Mouse (Mus musculus): ENCODE measurements at regions not wholly inside any gene's neighbourhood (a gene's known extent, or its start where the extent isn't known, plus 50 kb on each side); places are given as distances from the start of the nearest gene placed in this dataset.

DNA sequence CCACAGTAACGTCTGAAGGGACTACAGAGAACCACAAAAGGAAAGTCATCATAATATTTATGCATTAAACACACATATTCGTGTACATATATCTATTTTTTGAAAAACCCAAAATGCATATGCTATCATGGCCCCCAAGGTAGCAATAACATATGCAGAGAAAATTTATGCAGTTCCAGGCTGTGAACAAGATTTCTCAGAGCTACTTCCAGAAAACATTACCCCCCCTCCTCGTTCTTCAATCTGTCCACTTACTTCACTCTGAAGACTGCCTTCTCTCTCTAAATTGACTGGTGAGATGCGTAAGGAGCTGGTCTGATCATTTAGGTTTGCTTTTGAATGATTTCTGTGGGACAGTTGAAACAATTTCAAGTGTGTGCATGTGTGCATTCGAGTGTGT is 369.3 kb upstream of the Zeb2 start:
- WGBS: 89% methylated on average over 5 of the region's 5 CpGs
- H3K4me1 ChIP-seq (replicated peaks): no peaks in the 10 kb centered on the region; the same call in 1 of the 2 replicates
- H3K27ac ChIP-seq: no peak overlapping the region
- no peaks in the 10 kb centered on the region for H3K36me3 ChIP-seq
- no peak for DNase-seq (ENCODE audit: low spot score)
- H3K4me3 ChIP-seq: no peak overlapping the region
- no peaks in the 10 kb centered on the region for H3K27me3 ChIP-seq (ENCODE audit: insufficient read depth, poor library complexity, severe bottlenecking)
- no peaks in the 10 kb centered on the region for H3K9me3 ChIP-seq

DNA sequence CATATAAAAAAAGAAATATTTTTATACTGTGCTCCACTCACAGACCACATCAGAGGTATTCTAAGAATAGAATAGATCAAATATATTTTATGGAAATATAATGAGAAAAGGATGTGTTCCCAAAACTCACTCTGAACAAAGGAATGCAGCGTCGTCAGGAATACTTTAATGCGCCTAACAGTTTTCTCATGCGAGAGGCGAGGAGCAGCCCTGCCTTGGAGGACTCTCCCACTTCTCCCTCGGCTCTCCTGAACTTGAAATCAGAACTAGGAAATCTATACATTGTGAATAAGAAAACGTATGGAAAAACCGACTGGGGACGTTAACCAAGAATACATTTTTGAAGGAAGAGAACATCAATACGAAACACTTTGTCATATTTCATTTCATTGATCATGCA is 368.3 kb upstream of the Zeb2 start:
- Histone ChIP-seq H3K27me3 (ENCODE audit: insufficient read depth, poor library complexity, severe bottlenecking) (no peaks in the 10 kb centered on the region), H3K36me3 (no peaks in the 10 kb centered on the region), H3K4me3 (no peak overlapping the region), H3K27ac (no peak overlapping the region), H3K9me3 (no peaks in the 10 kb centered on the region), H3K4me1 (replicated peaks) (no peaks in the 10 kb centered on the region; the same call in 1 of the 2 replicates)
- no peak for DNase-seq (ENCODE audit: low spot score)
- 77% methylated on average over 10 of the region's 10 CpGs for WGBS

DNA sequence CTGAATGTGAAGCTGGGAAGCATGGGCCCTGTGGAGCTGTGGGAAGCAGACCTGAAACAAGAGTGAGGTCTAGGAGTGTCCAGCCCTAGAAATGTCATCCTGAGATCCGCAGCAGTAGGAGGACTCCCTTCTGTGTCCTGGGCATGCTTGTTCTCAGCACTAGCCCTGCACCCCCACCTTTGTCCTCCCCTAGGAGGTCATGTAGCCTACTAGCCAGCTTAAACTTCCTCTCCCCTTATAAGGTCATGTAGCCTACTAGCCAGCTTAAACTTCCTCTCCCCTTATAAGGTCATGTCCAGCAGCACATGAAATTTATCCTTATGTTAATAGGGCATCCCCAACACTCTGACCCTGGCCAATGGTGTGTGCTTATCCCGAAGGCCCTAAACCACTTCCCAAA is 363.5 kb upstream of the Zeb2 start:
- no peaks in the 10 kb centered on the region for H3K36me3 ChIP-seq
- H3K4me1 ChIP-seq (replicated peaks): no peaks in the 10 kb centered on the region; the same call in 1 of the 2 replicates
- WGBS: 77% methylated on average over 2 of the region's 2 CpGs
- no peak overlapping the region for H3K4me3 ChIP-seq
- no peak for DNase-seq (ENCODE audit: low spot score)
- H3K27me3 ChIP-seq (ENCODE audit: insufficient read depth, poor library complexity, severe bottlenecking): no peaks in the 10 kb centered on the region
- H3K27ac ChIP-seq: no peak overlapping the region
- H3K9me3 ChIP-seq: no peaks in the 10 kb centered on the region

DNA sequence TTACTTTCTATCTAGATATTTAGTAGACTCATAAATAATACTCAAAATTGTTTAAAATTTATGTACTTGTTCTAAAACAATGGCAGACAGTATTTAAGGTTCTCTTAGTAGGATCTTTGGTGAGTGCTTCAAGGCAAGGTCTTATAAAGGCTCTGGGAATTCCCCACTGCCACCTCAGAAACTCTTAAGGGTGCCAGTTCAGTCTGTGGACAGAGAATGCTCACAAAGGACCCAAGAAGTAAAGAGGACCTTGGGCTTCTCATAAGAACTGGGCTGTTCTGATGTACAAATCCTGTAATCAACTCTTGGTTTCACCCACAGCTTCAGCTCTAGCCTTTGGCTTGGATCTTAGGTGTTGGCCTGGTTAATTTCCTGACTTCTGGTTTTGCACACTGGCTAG is 358.8 kb upstream of the Zeb2 start:
- Histone ChIP-seq H3K36me3 (no peaks in the 10 kb centered on the region), H3K27me3 (ENCODE audit: insufficient read depth, poor library complexity, severe bottlenecking) (no peaks in the 10 kb centered on the region), H3K4me3 (no peak overlapping the region), H3K27ac (no peak overlapping the region), H3K4me1 (replicated peaks) (no peaks in the 10 kb centered on the region), H3K9me3 (no peaks in the 10 kb centered on the region)
- DNase-seq (ENCODE audit: low spot score): no peak

DNA sequence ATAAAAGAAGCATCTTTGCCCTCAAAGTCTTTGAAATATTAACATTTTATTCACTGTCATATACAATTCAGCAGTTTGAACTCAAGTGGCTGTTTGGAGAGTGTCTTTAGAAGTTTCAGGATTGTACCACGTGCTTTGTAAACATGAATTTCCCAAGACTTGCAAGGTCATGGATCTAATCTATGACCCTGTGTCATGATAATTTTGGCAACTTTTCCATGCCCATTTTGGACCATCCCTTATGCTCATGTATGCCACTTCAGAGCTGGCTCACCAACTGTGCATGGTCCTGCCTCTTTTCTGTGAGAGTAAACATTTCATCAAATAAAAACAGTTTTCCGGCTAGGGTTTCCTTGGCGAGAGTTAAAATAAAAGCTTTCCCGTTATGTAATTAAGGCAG is 347.1 kb upstream of the Zeb2 start:
- H3K36me3 ChIP-seq: no peaks in the 10 kb centered on the region
- H3K9me3 ChIP-seq: no peaks in the 10 kb centered on the region
- 90% methylated on average over 4 of the region's 4 CpGs for WGBS
- DNase-seq (ENCODE audit: low spot score): no peak
- no peaks in the 10 kb centered on the region for H3K4me1 ChIP-seq (replicated peaks)
- no peak overlapping the region for H3K27ac ChIP-seq
- no peaks in the 10 kb centered on the region for H3K27me3 ChIP-seq (ENCODE audit: insufficient read depth, poor library complexity, severe bottlenecking)
- H3K4me3 ChIP-seq: no peak overlapping the region

DNA sequence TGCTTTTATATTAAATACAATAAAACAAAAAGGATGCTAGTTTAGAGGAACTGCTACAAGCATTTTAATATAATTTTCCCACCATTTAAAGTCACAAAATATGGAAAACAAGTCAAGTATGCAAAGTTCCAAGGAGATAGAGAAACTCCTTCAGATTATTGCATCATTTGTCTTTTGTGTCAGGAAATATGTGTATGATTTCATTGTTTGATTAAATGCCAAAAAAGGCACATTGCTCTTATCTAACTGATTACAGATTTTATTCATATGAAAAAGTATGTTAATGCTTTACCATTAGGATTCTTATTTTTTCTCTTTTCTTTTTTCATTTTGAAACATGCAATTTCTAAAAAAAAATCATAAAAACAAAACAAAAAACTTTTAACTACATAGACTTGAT is 342.2 kb upstream of the Zeb2 start:
- H3K27me3 ChIP-seq (ENCODE audit: insufficient read depth, poor library complexity, severe bottlenecking): no peaks in the 10 kb centered on the region

DNA sequence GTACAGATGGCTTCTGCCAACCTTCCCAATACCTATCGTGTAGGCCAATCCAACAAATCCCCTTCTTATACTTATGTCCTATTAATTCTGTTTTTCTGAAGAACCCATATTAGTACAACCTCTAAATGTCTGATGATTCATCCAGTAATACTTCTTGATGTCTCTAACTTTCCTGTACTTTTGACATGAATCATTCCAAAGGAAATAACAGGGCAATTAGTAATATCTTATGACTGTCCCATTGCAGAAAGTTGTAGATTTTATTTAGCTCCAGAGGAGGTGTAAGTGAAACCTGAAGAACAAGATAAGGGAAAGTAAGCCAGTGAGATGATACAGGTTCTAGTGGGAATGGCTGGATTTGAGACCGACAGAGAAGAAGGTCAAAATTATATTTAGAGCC is 337.6 kb upstream of the Zeb2 start:
- H3K27me3 ChIP-seq (ENCODE audit: insufficient read depth, poor library complexity, severe bottlenecking): no peaks in the 10 kb centered on the region
- H3K36me3 ChIP-seq: no peaks in the 10 kb centered on the region
- WGBS: 91% methylated on average over 2 of the region's 2 CpGs
- no peak overlapping the region for H3K4me3 ChIP-seq
- H3K4me1 ChIP-seq (replicated peaks): no peaks in the 10 kb centered on the region
- no peak for DNase-seq (ENCODE audit: low spot score)
- no peaks in the 10 kb centered on the region for H3K9me3 ChIP-seq
- H3K27ac ChIP-seq: no peak overlapping the region

More for the DNA sequence above, 342.2 kb upstream of the Zeb2 start:
- Histone ChIP-seq H3K4me3 (no peak overlapping the region), H3K36me3 (no peaks in the 10 kb centered on the region), H3K4me1 (replicated peaks) (no peaks in the 10 kb centered on the region), H3K9me3 (no peaks in the 10 kb centered on the region), H3K27ac (no peak overlapping the region)
- DNase-seq (ENCODE audit: low spot score): no peak

DNA sequence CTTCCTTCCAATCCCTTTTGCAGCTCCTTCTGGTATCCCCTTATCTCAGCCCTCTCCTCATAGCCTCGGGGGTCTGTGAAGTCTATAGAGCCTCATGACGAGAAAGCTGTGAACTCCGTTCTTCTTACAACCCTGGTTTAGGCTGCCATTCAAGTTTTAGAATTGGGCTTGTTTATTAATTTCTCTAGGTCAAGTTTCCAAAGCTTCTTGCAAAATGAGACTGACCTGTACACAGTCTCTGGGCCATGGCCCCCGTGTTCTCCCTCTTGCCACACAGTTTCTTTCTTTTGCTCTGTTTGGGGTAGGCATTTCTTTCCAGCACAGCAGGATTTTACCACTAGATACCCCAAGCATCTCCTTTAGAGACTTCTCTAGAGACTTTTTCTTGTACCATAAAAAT is 322.0 kb upstream of the Zeb2 start:
- no peak overlapping the region for H3K4me3 ChIP-seq
- WGBS: 70% methylated on average over 4 of the region's 4 CpGs
- H3K9me3 ChIP-seq: no peaks in the 10 kb centered on the region
- peaks cover 11% of the 10 kb centered on the region; the same call in 1 of the 2 replicates for H3K4me1 ChIP-seq (replicated peaks)
- H3K36me3 ChIP-seq: no peaks in the 10 kb centered on the region
- DNase-seq (ENCODE audit: low spot score): no peak
- no peaks in the 10 kb centered on the region for H3K27me3 ChIP-seq (ENCODE audit: insufficient read depth, poor library complexity, severe bottlenecking)
- H3K27ac ChIP-seq: no peak overlapping the region

DNA sequence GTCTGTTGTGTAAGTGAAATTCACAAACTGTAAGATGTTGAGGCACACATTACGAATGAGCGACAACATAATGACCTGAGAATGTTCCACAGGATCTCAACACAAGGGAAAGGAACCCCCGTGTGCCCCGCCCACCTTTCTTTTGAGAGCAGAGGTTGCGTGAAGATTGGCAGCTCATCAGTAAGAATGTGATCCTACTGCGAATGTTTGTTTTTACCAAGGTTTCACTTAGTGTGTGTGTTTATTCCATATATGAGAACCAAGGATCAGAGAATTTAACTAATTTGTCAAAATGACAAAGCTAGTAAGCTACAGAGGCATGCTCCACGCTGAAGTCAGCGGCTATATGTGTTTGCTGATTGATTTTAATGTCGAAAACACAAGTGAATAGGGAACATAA is 321.5 kb upstream of the Zeb2 start:
- 71% methylated on average over 9 of the region's 9 CpGs for WGBS
- H3K4me1 ChIP-seq (replicated peaks): peaks cover 11% of the 10 kb centered on the region; the same call in 1 of the 2 replicates
- no peaks in the 10 kb centered on the region for H3K36me3 ChIP-seq
- H3K27me3 ChIP-seq (ENCODE audit: insufficient read depth, poor library complexity, severe bottlenecking): no peaks in the 10 kb centered on the region
- no peaks in the 10 kb centered on the region for H3K9me3 ChIP-seq
- H3K27ac ChIP-seq: no peak overlapping the region
- DNase-seq (ENCODE audit: low spot score): no peak
- H3K4me3 ChIP-seq: no peak overlapping the region

DNA sequence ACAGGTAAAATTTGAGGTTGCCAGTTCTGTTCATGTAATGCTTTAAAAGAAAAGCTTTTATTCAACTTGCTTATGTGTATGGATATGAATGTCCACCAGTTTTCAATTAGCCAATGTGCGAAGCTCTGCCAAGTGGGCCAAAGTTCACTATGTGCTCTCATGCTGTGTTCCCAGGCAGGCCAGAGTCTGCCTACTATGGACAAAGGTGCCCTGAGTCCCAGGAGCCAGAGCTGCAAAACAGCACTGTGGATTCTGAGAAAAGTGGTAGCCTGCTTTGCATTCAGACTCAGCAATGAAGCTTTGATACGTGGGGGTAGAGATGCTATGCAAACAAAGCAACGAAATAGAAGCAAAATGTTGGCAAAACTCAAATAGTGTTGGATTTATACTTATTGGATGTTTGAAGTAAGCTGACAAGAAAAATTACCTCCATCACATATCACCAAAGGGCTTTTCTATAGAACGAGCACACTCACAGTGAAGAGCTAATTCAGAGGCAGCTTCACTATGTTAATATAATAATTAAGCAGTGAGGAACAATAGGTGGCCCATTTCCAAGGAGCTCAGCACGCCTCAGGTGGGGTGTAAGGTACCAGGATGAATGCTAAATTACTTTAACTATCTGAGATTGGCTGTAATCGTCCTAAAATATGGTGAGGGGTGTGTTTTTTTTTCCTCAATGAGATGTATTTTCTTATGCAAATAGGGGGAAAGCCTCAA is 318.2 kb upstream of the Zeb2 start:
- 77% methylated on average over 6 of the region's 6 CpGs for whole genome bisulfite sequencing
- Histone ChIP-seq H3K36me3 (no peaks in the 10 kb centered on the region), H3K4me3 (no peak overlapping the region), H3K27ac (no peak overlapping the region), H3K27me3 (ENCODE audit: insufficient read depth, poor library complexity, severe bottlenecking) (no peaks in the 10 kb centered on the region), H3K9me3 (no peaks in the 10 kb centered on the region), H3K4me1 (replicated peaks) (peaks cover 11% of the 10 kb centered on the region; the same call in 1 of the 2 replicates)
- DNase-seq (ENCODE audit: low spot score): no peak

DNA sequence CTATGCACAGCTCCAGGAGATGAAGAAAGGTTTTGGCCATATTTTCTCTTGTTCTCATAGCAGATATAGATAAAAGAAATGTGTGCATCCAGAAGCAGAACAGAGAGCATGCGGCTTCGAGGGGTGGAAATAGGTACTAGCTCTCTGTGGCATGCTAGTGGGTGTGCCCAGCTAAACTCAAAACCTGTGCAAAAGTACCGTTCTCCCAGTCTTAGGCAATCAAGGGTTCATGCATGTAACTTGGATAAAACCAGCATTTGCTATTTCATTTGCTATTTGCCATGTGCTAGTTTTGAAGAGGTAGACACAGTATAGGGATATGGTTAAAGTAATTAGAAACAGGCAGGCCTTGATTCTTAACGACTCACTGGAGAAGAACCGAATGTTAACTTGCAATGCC is 317.6 kb upstream of the Zeb2 start:
- 82% methylated on average over 5 of the region's 5 CpGs for WGBS
- H3K36me3 ChIP-seq: no peaks in the 10 kb centered on the region
- no peaks in the 10 kb centered on the region for H3K27me3 ChIP-seq (ENCODE audit: insufficient read depth, poor library complexity, severe bottlenecking)

DNA sequence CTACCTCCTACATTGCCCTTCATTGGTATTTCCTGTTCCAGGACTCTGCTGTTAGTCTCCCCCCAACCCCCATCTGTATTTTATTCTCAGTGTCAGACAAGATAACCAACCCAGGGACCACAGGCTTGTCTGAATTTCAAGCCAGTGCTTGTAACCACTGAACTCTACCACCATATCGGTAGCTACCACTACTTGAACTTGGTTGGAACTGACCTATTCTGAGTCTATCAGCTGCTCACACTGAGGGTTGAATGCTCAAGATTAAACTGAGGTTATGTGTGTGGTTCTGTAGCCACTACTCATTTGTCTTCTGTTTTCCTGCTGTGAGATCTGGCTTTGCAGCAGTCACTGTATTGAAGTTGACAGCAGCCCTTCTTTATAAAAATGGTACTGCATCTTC is 317.0 kb upstream of the Zeb2 start:
- DNase-seq (ENCODE audit: low spot score): no peak
- WGBS: 88% methylated on average over 1 of the region's 1 CpGs
- Histone ChIP-seq H3K27ac (no peak overlapping the region), H3K4me3 (no peak overlapping the region), H3K27me3 (ENCODE audit: insufficient read depth, poor library complexity, severe bottlenecking) (no peaks in the 10 kb centered on the region), H3K4me1 (replicated peaks) (peaks cover 10% of the 10 kb centered on the region; the same call in 1 of the 2 replicates), H3K36me3 (no peaks in the 10 kb centered on the region), H3K9me3 (no peaks in the 10 kb centered on the region)

More for the DNA sequence above, 317.6 kb upstream of the Zeb2 start:
- no peak overlapping the region for H3K27ac ChIP-seq
- peaks cover 11% of the 10 kb centered on the region; the same call in 1 of the 2 replicates for H3K4me1 ChIP-seq (replicated peaks)
- DNase-seq (ENCODE audit: low spot score): no peak
- H3K9me3 ChIP-seq: no peaks in the 10 kb centered on the region
- H3K4me3 ChIP-seq: no peak overlapping the region

DNA sequence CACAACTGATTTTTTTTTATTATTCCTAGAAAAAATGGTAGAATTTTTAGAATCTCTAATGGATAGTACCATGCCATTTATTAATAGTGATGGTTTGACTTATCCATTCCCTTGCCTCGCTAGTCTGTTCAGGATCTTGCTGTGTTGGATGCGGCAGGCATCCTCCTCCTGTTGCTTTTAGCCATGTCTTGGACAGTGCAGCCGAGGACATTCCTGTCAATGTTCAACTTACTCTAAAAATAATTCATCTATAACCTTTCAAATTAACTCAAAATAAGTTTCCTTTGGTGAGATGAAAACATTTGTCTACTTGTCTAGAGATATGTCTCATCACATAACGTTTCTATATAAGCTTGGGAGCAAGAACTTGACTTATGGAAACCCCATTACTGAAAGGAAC is 314.2 kb upstream of the Zeb2 start:
- Histone ChIP-seq H3K27ac (no peak overlapping the region), H3K4me1 (replicated peaks) (0 out of 2 replicates have a peak, but pooled peaks cover 2% of the 10 kb centered on the region), H3K27me3 (ENCODE audit: insufficient read depth, poor library complexity, severe bottlenecking) (no peaks in the 10 kb centered on the region), H3K4me3 (no peak overlapping the region), H3K36me3 (no peaks in the 10 kb centered on the region), H3K9me3 (no peaks in the 10 kb centered on the region)
- WGBS: 94% methylated on average over 4 of the region's 4 CpGs
- no peak for DNase-seq (ENCODE audit: low spot score)

DNA sequence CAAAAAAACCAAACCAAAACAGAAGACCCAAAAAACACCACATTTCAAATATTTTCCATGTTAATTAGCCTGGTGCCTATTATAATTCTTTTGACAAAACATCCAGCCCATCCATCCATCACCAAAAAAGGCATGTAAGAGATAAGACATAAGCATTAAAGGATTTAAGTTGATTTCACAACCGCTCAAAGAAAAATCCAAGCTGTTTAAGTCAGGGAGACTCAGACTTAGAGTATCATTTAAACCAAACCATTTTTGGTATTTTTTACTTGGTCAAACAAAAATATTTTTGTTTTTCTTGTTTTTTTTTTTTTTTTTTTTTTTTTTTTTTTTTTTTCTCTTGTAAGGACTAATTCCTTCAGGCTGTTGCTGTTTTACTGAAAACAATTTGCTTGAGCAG is 304.6 kb upstream of the Zeb2 start:
- no peaks in the 10 kb centered on the region for H3K4me1 ChIP-seq (replicated peaks)
- no peaks in the 10 kb centered on the region for H3K9me3 ChIP-seq
- no peak overlapping the region for H3K4me3 ChIP-seq
- DNase-seq (ENCODE audit: low spot score): no peak
- no peak overlapping the region for H3K27ac ChIP-seq
- H3K27me3 ChIP-seq (ENCODE audit: insufficient read depth, poor library complexity, severe bottlenecking): no peaks in the 10 kb centered on the region
- 92% methylated on average over 1 of the region's 1 CpGs for WGBS
- no peaks in the 10 kb centered on the region for H3K36me3 ChIP-seq

All from hindbrain, embryonic 10.5 days (tissue).